Mouse (Mus musculus) urinary bladder, postnatal 10 days (tissue): Measurements from ENCODE around the gene Fgfr2.

Experiments used
- DNase-seq: peaks from one replicate; pipeline ENCODE4 v3.0.0; 2022; ENCODE audit warnings: low spot score

Gene Fgfr2

GRCm38 (mm10) chr7:131687324-131687723 is 1435.8 kb downstream of the Fgfr2 start:
- DNase-seq = no peak

- DNase-seq = no peak
Observed at GRCm38 (mm10) chr7:131677126-131677525, 1446.0 kb downstream of the Fgfr2 start.

DNA sequence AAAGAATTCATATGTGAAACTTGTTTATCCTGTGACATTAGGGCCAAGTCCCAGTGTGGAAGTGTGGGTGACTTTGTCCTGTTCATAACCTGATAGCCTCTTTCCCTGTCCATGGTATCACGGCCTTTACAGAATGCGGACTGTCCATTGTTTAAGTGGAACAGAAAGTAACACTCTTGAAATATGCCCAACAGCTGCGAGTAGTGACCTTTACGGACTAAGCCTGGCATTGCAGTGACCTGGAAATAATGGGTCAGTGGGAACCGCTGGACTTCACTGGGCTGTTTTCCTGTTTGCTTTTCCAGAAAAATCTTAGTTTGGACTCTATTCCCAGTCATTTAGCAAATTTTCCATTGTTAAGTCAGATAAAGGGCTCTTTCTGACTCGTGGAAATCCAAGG is 1452.6 kb downstream of the Fgfr2 start:
- DNase-seq = no peak

DNA sequence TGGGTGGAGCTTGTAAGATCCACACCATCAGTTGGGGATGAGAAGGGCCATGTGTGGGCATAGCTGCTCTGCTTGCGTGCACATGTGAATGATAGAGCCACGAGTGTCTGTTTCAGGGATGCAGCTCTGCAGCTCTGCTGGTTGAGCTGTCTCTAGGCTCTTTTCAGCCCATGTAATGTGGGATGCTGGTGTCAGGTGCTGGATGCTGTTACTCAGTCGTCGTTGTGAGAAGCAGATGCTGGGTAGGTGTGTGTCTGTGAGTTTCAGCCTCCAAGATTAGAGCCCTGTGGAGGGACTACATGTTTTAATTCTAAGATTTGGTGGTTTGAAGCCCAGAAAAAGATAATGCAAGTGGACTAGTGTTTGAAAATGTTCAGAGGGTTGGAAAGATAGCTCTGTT is 1453.8 kb downstream of the Fgfr2 start:
- DNase-seq = no peak

DNA sequence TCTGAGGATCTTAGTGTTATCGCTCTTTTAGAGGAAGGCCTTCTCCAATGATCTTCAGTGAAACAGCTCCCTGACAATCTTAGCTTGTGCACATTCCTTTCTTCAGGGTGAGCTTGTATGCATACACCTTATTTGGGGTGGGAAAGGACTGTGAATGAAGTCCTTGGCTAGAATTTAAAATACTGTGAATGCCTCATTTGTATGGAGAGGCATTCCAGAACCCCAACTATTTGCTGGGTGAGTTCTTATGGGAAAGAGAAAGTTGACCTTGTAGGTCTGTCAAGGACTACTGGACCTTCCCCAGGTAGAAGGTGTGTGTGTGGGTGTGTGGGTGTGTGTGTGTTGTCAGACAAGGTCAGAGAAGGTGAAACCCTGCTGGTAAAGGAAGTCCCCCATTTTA is 1462.4 kb downstream of the Fgfr2 start:
- DNase-seq = no peak

DNA sequence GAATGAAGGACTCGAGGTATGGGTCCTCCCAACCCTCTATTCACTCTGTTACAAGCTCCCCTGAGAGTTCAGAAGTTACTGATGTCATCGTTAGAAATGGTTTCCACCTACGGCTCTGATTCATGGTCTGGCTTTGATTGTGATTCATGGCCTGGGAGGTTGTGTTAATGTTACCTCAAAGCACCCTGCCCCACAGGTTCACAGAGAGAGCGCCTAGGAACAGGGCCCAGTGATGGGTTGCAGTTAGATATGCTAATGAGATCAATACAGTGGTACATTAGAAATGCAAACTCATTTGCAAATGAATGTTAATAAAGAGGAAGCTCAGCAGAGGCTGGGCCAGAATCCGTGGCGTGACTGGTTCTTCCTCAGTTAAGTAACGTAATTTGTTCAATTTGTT is 1467.1 kb downstream of the Fgfr2 start:
- no peak for DNase-seq

DNA sequence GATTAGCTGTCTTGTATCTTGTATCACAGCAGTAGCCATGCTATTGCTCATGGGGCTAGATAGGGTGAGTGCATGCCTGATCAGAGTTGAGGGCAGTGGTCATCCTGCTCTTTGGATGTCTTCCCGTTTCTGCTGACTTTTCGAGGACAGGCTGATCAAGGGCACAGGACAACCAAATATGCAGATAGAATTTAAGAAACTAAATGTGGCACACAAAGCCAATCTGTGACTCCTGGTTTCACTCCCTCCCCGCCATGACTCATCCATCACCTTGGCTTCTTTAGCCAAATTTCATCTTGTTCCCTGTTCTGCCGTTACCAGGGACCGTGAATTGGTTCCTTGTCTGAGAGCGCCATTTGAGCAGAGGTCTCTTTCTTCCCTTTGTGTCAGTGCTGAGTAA is 1469.7 kb downstream of the Fgfr2 start:
- DNase-seq = no peak

- DNase-seq = no peak
Observed at GRCm38 (mm10) chr7:131651921-131652694, 1471.0 kb downstream of the Fgfr2 start.

- DNase-seq = no peak
Observed at GRCm38 (mm10) chr7:131650277-131650676, 1472.9 kb downstream of the Fgfr2 start.

DNA sequence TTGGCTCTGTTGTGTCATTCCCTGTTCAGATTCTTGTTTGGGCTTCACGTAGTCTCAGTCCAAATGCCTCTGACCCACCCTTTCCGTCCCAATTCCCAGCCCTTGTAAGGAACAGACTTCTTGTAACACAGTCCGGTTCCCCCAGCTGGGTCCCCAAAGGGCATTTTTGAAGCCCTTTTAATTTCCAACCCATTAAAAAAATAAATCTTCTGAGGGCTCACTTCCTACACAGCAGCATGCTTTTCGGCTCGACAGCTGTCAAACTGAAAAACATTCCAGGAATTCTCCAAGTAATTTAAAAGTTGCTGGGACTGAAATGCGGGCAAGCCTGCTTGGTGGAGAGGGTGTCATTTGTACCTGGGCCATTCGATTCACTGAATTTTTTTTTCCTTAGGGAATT is 1474.9 kb downstream of the Fgfr2 start:
- no peak for DNase-seq

DNA sequence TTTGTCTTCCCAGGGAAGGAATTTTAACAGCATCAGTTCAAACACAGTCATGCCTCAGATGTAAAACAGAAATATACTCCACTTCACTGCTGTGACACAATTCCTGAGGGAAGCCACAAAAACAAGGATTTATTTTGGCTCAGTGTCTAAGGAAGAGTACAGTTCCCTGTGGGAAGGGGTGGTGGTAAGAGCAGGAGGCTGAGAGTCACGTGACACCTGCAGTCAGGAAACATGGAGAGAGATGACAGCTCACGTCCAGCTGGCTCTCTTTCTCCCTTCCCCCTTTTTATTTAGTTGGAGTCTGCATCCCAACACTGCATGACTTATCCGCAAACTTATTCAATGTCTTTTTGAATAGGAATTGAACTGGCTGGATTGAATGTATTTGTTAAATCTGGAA is 1475.6 kb downstream of the Fgfr2 start:
- DNase-seq = no peak

- no peak for DNase-seq
Observed at GRCm38 (mm10) chr7:131644586-131644985, 1478.6 kb downstream of the Fgfr2 start.

GRCm38 (mm10) chr7:131644051-131644450 is 1479.1 kb downstream of the Fgfr2 start:
- no peak for DNase-seq

DNA sequence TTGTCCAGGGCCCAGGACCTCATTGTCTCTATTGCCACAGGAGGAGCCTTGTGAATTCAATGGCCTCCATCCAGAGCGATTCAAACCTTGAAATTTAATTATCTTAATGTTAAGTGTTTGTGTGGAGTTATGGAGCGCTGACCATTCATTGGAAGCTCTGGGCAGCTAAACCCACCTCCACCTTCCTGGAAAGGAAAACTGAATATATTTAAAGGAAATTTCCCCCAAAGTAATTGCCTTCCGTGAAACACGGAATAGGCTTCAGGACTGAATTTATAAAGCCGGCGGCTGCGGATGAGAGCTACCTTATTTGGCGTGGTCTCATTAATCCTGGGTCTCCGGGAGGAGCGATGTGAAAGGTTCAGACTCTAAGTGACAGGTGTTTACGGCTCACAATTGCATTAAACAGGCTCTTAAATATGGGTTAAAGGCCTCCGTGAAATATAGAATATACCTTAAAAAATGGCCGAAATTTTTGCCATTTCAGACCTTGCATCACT is 1479.8 kb downstream of the Fgfr2 start:
- no peak for DNase-seq

DNA sequence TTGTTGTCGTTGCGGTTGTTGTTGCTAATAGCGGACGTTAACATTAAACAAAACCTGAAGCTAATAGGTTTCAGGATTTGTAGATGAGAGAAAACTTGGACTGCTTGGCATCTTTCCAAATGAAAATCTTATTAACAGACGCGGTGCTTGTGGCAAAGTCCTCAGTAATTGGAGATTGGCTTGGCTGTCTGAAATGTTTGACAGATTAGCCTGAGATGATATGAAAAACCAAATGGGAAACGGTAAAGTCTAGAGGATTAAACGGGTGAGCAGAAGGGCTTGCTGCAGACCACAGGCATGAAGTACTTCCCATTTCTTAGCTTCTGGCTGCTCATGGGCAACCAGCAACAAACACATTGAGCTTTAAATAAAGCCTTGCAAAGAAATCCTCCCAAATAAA is 1493.6 kb downstream of the Fgfr2 start:
- no peak for DNase-seq

DNA sequence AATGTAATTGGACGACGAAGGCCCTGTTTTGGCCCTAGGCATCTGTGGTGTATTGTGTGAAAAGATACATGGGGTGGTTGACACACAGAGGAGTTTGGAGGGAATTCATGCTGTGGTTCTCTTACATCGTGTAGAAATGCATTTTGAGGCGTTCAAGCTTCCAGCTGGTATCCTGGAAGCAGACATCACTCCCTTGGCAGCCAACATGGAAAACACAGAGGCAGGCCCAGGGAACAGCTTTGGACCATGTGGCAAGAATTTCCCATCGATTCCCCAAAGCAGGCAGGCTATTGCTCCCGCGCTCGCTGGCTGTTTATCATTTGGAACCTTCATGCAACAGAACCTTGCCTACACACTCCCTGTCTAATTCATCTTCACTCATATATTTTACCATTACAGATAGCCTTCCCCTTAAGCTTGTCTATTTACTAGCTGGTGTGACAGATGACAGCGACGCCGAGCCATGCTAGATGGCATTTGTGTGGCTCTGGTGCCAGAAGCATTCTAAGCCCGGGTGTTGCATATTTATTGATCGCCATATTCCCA is 1494.2 kb downstream of the Fgfr2 start:
- DNase-seq = no peak

DNA sequence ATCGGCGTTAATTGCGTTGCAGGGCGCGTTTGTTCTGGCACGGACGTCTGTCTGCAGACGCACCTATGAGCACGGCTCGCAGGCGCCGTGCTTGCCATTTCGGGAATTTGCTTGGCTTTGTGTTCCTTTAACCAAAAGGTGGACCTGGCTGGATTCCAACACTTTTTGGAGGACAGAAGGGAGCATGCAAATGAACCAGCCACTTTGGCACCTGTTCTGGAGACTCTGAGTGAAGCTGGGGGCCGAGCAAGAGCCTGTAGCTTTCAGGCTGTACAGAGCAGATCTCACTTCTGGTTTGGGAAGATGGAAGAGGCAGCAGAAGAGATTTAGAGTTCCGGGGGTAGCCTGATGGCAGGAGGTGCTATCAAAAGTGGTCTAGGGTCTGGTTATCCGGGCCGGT is 1494.8 kb downstream of the Fgfr2 start:
- no peak for DNase-seq

DNA sequence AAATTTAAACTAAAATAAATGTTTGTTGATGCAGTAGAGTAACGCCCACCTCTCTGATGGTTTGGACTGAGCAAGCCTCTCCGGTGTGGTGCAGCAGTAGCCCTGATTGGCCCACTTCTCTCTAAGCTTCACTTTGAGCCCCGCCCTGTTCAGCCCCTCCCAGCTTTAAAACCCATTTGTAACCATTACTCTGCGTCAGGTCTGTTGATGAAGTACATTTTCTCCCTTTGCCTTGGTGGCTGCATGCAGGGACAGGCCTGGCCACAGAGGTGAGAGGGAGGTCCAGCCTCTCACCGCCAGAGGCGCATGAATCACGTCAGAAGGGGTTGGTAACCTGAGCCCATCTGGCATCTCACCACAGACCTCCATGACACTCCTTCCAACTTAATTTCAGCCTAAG is 1513.5 kb downstream of the Fgfr2 start:
- no peak for DNase-seq

GRCm38 (mm10) chr7:131608049-131608448 is 1515.1 kb downstream of the Fgfr2 start:
- DNase-seq = no peak

DNA sequence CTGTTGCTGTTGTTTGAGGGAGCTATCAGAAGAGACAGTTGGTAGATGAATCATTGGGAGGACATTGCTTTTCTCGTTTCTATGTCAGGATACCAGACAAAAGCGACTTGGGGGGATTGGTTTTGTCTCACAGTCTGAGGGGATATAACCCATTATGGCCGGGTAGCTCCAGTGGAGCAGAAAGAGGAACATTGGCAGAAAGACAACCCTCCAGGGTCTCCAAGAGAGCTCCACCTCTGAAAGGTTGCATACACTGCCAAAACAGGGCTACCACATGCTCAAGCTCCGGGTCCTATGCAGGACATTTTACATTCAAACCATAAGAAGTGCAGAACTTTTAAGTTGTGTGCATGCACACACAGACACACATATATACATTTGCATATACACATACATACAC is 1517.7 kb downstream of the Fgfr2 start:
- DNase-seq = no peak

DNA sequence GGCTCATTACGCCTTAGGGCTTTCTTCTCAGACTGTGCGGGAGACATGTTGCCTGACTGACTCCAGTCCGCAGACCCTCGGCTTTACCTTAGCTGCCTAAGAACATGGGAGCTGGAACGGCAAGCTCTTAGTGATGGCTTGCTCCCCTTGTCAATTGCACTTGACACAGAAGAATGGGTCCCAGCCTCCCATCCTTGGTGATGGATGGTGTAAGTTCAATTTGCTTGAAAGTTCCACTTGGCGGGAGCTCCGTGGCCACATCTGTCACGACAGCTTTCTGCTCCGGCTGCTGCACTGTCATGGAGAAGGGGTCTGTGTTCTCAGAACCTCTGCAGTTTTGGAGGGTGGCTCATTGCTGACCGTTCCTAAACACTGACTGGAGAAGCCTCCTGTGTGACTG is 1518.2 kb downstream of the Fgfr2 start:
- no peak for DNase-seq

DNA sequence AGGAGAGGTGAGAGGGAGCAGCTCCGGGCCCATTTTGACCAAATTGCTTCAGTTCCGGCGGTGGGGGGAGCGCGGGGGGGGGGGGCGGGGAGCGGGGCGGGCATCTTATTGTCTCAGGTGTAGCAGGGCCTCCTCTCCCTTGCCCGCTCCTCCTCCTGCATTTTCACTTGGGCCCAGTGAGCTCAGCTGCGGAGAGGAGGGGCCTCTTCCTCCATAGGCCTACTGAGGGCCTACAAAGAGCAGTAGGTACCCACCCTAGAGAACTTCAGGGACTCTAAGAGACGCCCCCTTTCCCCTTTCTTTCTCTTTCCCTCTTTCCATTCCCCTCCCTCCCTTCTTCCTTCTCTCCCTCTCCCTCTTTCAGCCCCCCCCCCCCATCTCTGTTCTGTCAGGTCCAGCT is 1520.0 kb downstream of the Fgfr2 start:
- DNase-seq = no peak

DNA sequence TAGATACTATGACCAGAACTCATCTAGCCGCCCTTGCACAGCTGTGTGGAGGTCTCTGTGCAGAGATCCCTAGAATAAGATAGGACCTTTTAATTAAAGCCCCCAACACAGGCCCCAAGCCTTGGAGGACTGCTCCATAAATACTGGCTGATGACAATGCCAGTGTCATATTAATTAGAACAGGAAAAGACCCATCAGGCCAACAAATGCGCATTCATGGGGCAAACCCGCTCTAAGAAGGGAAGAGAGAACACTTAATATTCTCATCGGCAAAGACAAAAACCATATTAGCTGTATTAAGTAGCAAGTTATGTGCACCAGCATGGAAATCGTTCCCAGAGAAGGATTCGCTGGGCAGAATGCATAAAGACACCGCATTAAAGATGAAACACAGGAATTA is 1521.0 kb downstream of the Fgfr2 start:
- DNase-seq = no peak

DNA sequence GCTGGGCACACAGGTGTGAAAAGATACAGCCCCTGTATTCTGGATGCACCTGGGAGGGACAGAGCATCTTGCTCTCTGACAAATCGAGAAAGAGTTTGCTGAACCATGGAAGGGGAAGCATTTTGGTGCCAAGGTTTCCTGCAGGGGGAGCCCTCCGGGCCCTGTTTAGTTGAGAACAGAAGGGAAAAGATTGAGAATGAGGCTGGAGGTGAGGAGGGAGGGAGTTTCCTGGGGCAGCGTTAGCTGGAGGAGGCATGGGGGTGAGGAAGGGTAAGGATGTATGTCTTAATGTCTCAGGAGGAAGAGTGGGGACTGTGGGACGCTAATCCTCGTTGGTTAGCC is 1524.7 kb downstream of the Fgfr2 start:
- DNase-seq = no peak
